ENCODE assay signal across 8 mouse cellular contexts in the genomic region with DNA sequence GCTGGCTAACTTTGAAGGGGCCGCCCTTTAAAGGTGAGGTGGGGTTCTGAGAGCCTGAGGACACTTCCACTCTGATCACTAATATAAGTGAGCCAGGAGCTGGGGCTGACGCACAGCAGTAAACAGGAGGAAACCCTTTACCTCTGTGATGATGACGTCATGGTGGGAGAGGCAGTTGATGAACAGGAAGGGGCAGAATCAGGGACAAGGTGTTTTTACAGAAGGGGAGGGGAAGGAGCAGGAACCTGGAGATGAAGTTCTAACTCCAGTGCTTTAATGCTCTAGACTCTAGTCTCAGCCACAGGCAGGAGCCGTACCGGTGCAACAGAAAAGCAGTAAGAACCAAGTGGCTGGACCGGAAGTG. TPM values are rescaled to one million over a fixed set of nuclear protein-coding genes. Genes with fewer than 3 reads are reported as not detected.
DNase-seq lines count a peak whose midpoint lies in the region; ATAC-seq and TF ChIP-seq lines count a peak whose summit lies in the region.

No protein-coding gene starts in this region.

- peak overlapping the region; percentile 65 for H3K4me3 ChIP-seq in cerebellum, adult 2 months (replicated peaks; ENCODE audit: insufficient read depth, low read depth, low read length)
- H3K4me3 ChIP-seq in hindbrain, embryonic 12.5 days = peak overlapping the region; percentile 83
- H3K4me3 ChIP-seq in liver, postnatal 0 days (ENCODE audit: low read depth, low read length) = peak overlapping the region; percentile 73

- peak overlapping the region; percentile 90 for H3K9ac ChIP-seq in hindbrain, embryonic 12.5 days
- peak overlapping the region; percentile 78 for H3K9ac ChIP-seq in liver, postnatal 0 days (replicated peaks)

- no peak for TF ChIP-seq EP300 in liver, postnatal 0 days (IDR thresholded peaks at IDR 0.05; ENCODE audit: low read depth)

- H3K27me3 ChIP-seq in cerebellum, adult 2 months (ENCODE audit: control insufficient read depth, insufficient read depth, low read length) = no peaks in the 10 kb centered on the region
- no peaks in the 10 kb centered on the region for H3K27me3 ChIP-seq in hindbrain, embryonic 12.5 days
- H3K27me3 ChIP-seq in liver, postnatal 0 days (ENCODE audit: insufficient read depth, low read length) = no peaks in the 10 kb centered on the region

- peak overlapping the region; percentile 96 for H3K4me2 ChIP-seq in hindbrain, embryonic 12.5 days (replicated peaks)
- peak overlapping the region; percentile 96 for H3K4me2 ChIP-seq in liver, postnatal 0 days (ENCODE audit: low read depth, low read length)

- TF ChIP-seq POLR2A in cerebellum, adult 2 months (IDR thresholded peaks at IDR 0.05; ENCODE audit: borderline replicate concordance, insufficient read depth, low read length) = no peak

- peak overlapping the region; percentile 80 for H3K27ac ChIP-seq in cerebellum, adult 2 months (ENCODE audit: insufficient read depth, low read length)
- H3K27ac ChIP-seq in hindbrain, embryonic 12.5 days = peak overlapping the region; percentile 92
- H3K27ac ChIP-seq in liver, postnatal 0 days (ENCODE audit: low read depth) = peak overlapping the region; percentile 84

- H3K36me3 ChIP-seq in hindbrain, embryonic 12.5 days = peaks cover 71% of the 10 kb centered on the region
- H3K36me3 ChIP-seq in liver, postnatal 0 days (replicated peaks; ENCODE audit: insufficient read depth, low read length) = peaks cover 38% of the 10 kb centered on the region

- WGBS in cerebellum, adult 2 months = 16% methylated on average over 6 of the region's 6 CpGs
- 12% methylated on average over 6 of the region's 6 CpGs for WGBS in hindbrain, embryonic 12.5 days
- 14% methylated on average over 6 of the region's 6 CpGs for WGBS in liver, postnatal 0 days (ENCODE audit: insufficient replicate concordance)

- H3K4me1 ChIP-seq in cerebellum, adult 2 months (ENCODE audit: control insufficient read depth, insufficient read depth, low read length) = peaks cover 8% of the 10 kb centered on the region
- peaks cover 20% of the 10 kb centered on the region for H3K4me1 ChIP-seq in hindbrain, embryonic 12.5 days
- peaks cover 18% of the 10 kb centered on the region for H3K4me1 ChIP-seq in liver, postnatal 0 days (ENCODE audit: insufficient read depth)

- peak in 1 of 2 experiments; percentile 57 for DNase-seq in cerebellum, adult 2 months
- no peak for DNase-seq in cerebellum, postnatal 25 days
- peak; percentile 60 for DNase-seq in urinary bladder, postnatal 14 days (ENCODE audit: low spot score)
- DNase-seq in urinary bladder, postnatal 10 days (ENCODE audit: low spot score) = no peak
- no peak for DNase-seq in liver, postnatal 0 days
- DNase-seq in right cerebral cortex, postnatal 4 days = no peak

- peak; percentile 33; the same call in 1 of the 2 replicates for ATAC-seq in hindbrain, embryonic 12.5 days (ENCODE audit: low FRiP score)
- peak; percentile 71 for ATAC-seq in liver, postnatal 0 days
- ATAC-seq in neutrophil, adult 5-6 weeks (ENCODE audit: extremely low read depth, insufficient number of reproducible peaks, low FRiP score, poor library complexity, severe bottlenecking) = peak; percentile 51

- TF ChIP-seq CTCF in cerebellum, adult 2 months (IDR thresholded peaks at IDR 0.05; ENCODE audit: borderline replicate concordance, insufficient read depth, low read depth, low read length) = no peak
- TF ChIP-seq CTCF in liver, postnatal 0 days (IDR thresholded peaks at IDR 0.05; ENCODE audit: low read depth) = no peak

- H3K9me3 ChIP-seq in hindbrain, embryonic 12.5 days (replicated peaks) = no peaks in the 10 kb centered on the region
- H3K9me3 ChIP-seq in liver, postnatal 0 days (ENCODE audit: low read length) = no peaks in the 10 kb centered on the region

RNA-seq across cellular contexts. Expression of a gene that starts 0.7 kb away (rescaled TPM):
- 32.9 and 35.5 TPM in 2 replicates for polyA plus RNA-seq in cerebellum, adult 2 months (2012; rRNA removed)
- 57.3 and 62.9 TPM in 2 replicates for polyA plus RNA-seq in hindbrain, embryonic 12.5 days (2016; fragmentation: Nextera tagmentation; extraction: Ambion mirVana)
- 40.9 and 41.9 TPM in 2 replicates for polyA plus RNA-seq in liver, postnatal 0 days (2015; fragmentation: Nextera tagmentation; extraction: Ambion mirVana)
- total RNA-seq in neutrophil, adult 5-6 weeks (2017) = 11.9 and 19.9 TPM in 2 replicates

RNA-seq across cellular contexts. Expression of a gene that starts 6.9 kb away (rescaled TPM):
- polyA plus RNA-seq in cerebellum, adult 2 months (2012; rRNA removed) = 210 and 226 TPM in 2 replicates
- polyA plus RNA-seq in hindbrain, embryonic 12.5 days (2016; fragmentation: Nextera tagmentation; extraction: Ambion mirVana) = 255 and 266 TPM in 2 replicates
- polyA plus RNA-seq in liver, postnatal 0 days (2015; fragmentation: Nextera tagmentation; extraction: Ambion mirVana) = 189 and 201 TPM in 2 replicates
- total RNA-seq in neutrophil, adult 5-6 weeks (2017) = 130 and 147 TPM in 2 replicates

RNA-seq across cellular contexts. Expression of a gene that starts 13.7 kb away (rescaled TPM):
- polyA plus RNA-seq in cerebellum, adult 2 months (2012; rRNA removed) = 39.1 and 43.1 TPM in 2 replicates
- 18.4 and 22.0 TPM in 2 replicates for polyA plus RNA-seq in hindbrain, embryonic 12.5 days (2016; fragmentation: Nextera tagmentation; extraction: Ambion mirVana)
- 4.7 and 6.5 TPM in 2 replicates for polyA plus RNA-seq in liver, postnatal 0 days (2015; fragmentation: Nextera tagmentation; extraction: Ambion mirVana)
- total RNA-seq in neutrophil, adult 5-6 weeks (2017) = 22.5 and 25.3 TPM in 2 replicates

RNA-seq across cellular contexts. Expression of a gene that starts 19.6 kb away (rescaled TPM):
- polyA plus RNA-seq in cerebellum, adult 2 months (2012; rRNA removed) = 14.0 TPM in 2 replicates
- 57.5 and 59.0 TPM in 2 replicates for polyA plus RNA-seq in hindbrain, embryonic 12.5 days (2016; fragmentation: Nextera tagmentation; extraction: Ambion mirVana)
- 1.4 and 1.6 TPM in 2 replicates for polyA plus RNA-seq in liver, postnatal 0 days (2015; fragmentation: Nextera tagmentation; extraction: Ambion mirVana)
- total RNA-seq in neutrophil, adult 5-6 weeks (2017) = 23.6 and 28.4 TPM in 2 replicates
